Mouse (Mus musculus) kidney, adult 2 months (tissue): ENCODE data around the gene Sorcs2. TPM values are rescaled to one million over a fixed set of nuclear protein-coding genes. Genes with fewer than 3 reads are reported as not detected.

ENCODE experiments used
- DNase-seq: peaks from one replicate; pipeline ENCODE4 v3.0.0; 2021
- H3K27ac ChIP-seq: fragments of 200-500 bp; 2 replicates; pipeline ENCODE4 v1.5.1; 2012; ENCODE audit warnings: low read depth, low read length, control low read depth, inconsistent platforms; ENCODE audit not compliant: insufficient read depth
- H3K27me3 ChIP-seq: fragments of 200-500 bp; replicated peaks from 2 replicates; pipeline ENCODE4 v1.6.1; 2012; ENCODE audit warnings: mild to moderate bottlenecking, moderate library complexity, low read length, inconsistent platforms; ENCODE audit not compliant: control insufficient read depth, insufficient read depth
- H3K36me3 ChIP-seq: fragments of 200-500 bp; 2 replicates; pipeline ENCODE4 v1.6.1; 2012; ENCODE audit warnings: mild to moderate bottlenecking, moderate library complexity, low read length, inconsistent platforms; ENCODE audit not compliant: control insufficient read depth, insufficient read depth
- H3K4me1 ChIP-seq: fragments of 200-500 bp; 2 replicates; pipeline ENCODE4 v1.6.1; 2011; ENCODE audit warnings: low read length; ENCODE audit not compliant: control insufficient read depth, insufficient read depth
- H3K4me3 ChIP-seq: fragments of 200-500 bp; 2 replicates; pipeline ENCODE4 v1.5.1; 2011; ENCODE audit warnings: mild to moderate bottlenecking, low read depth, low read length, control low read depth; ENCODE audit not compliant: insufficient read depth
- CTCF ChIP-seq: fragments of 200-500 bp; conservative IDR thresholded peaks from 2 replicates; pipeline ENCODE4 v1.5.1; 2011; ENCODE audit warnings: low read depth, mild to moderate bottlenecking, control low read depth, low read length, moderate library complexity, mixed read lengths; ENCODE audit not compliant: insufficient read depth, insufficient read length
- POLR2A ChIP-seq: fragments of 200-500 bp; IDR thresholded peaks from one replicate; pipeline ENCODE4 v1.6.1; 2011; ENCODE audit warnings: low read depth, low read length, control low read depth
- WGBS: fragments of 180-500 bp; shearing (Covaris S2); methylation state at CpG from one replicate; pipeline ENCODE4 v1.1.7; 2018; 5-methylcytosine and 5-hydroxymethylcytosine counted together
- polyA plus RNA-seq: library from polyadenylated mRNA; depleted of rRNA; stranded (reverse); fragments of >200 nt; gene quantifications from 2 replicates; pipeline ENCODE4 v1.2.3, GENCODE M21; 2012

Gene Sorcs2
- polyA plus RNA-seq, 1 experiment: 1.9 TPM

DNA sequence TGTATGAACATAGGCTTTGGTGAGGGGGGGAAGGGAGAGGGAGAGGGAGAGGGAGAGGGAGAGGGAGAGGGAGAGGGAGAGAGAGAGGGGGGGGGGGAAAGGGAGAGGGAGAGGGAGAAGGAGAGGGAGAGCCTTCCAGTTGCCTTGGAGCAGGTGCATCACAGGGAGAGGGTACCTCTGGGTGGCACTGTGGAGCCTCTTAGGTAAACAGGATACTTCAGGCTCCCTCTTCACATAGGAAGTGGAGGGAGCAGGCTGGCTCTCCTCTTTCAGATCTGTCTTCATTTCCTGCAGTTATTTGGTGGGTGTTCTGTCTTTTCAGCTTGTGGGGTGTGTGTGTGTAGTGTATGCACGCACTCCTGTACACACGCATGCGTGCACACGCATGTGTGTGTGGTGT lies 256.8 kb downstream of the Sorcs2 start:
- Histone ChIP-seq H3K36me3 (no peaks in the 10 kb centered on the region), H3K27ac (no peak overlapping the region), H3K4me3 (no peak overlapping the region), H3K27me3 (no peaks in the 10 kb centered on the region), H3K4me1 (no peaks in the 10 kb centered on the region)
- WGBS: 91% methylated on average over 4 of the region's 4 CpGs
- TF ChIP-seq CTCF: peak; percentile 58
- TF ChIP-seq POLR2A: no peak
- peak; percentile 41 for DNase-seq

DNA sequence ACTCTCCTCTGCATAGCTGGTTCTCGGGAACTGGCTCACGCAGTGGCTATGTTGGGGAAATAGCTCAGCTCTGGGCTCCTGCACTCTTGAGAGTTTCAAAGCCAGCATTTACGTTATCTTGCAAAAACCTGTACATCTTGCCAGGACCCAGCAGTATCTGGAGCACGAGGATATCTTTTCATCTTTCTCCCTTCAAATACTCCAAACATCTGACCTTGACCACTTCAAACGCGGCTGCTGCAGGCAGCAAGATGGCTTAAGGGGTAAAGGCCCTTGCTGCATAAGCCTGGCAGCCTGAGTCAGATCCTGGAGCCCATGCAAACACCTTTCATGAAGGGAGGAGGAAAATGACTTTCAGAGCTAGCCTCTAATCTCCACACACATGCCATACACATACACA lies 258.2 kb downstream of the Sorcs2 start:
- no peak overlapping the region for H3K27ac ChIP-seq
- H3K36me3 ChIP-seq: no peaks in the 10 kb centered on the region
- no peak overlapping the region for H3K4me3 ChIP-seq
- WGBS: 75% methylated on average over 6 of the region's 6 CpGs
- H3K27me3 ChIP-seq: no peaks in the 10 kb centered on the region
- H3K4me1 ChIP-seq: no peaks in the 10 kb centered on the region
- no peak for DNase-seq
- TF ChIP-seq POLR2A (no peak), CTCF (no peak)

DNA sequence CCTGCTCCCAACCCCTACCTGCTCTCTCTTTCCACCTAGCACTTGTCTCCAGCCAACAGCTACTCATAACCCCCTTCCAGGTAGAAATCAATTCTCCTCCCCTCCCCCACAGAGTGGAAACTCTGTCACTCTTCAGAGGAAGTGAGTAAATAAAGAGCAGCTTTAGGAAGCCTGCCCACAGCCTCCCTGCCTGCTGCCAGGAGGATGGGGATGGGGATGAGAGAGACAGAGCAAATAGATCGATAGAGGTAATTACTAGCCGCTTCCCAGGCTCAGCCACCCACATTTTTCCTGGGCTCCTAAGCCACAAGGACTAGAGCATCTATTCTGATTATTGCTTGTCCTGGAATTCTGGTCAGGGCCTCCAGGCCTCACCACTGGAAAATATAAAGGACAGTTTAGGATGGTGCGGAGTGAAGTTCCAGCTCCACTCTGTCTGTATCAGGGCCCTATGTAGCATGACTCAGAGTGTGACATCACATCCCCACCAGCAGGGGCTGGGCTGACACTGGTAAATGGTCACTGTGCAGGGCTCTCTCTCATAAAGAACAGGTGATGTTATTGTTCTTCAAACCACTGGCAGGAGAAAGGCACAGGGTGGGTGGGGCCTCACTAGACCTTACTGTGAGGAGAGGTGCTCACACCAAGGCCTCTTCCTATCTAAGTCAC lies 261.9 kb downstream of the Sorcs2 start:
- DNase-seq: no peak
- Histone ChIP-seq H3K4me3 (no peak overlapping the region), H3K27me3 (no peaks in the 10 kb centered on the region), H3K4me1 (no peaks in the 10 kb centered on the region), H3K36me3 (no peaks in the 10 kb centered on the region), H3K27ac (no peak overlapping the region)
- WGBS: 86% methylated on average over 3 of the region's 3 CpGs
- TF ChIP-seq POLR2A: no peak
- no peak for TF ChIP-seq CTCF

DNA sequence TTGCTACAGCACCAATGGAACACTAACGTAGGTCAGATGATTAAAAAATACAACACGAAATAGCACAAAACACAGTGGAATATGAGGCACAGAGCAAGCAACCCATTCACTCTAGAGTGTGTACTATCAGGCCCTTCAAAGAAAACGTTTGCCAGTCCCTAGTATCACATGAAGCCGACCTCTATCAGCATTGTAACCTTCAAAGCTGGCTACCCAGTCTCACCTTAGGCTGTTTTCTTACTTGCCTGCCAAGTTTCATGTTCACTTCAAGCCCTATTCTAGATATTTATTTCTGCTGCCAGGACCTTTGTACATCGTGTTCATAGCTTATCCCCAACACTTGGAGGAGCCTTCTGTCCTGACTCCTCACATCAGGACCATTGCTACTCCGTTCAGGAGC lies 263.6 kb downstream of the Sorcs2 start:
- H3K36me3 ChIP-seq: no peaks in the 10 kb centered on the region
- no peaks in the 10 kb centered on the region for H3K27me3 ChIP-seq
- no peak overlapping the region for H3K27ac ChIP-seq
- TF ChIP-seq POLR2A: no peak
- TF ChIP-seq CTCF: no peak
- DNase-seq: no peak
- no peak overlapping the region for H3K4me3 ChIP-seq
- H3K4me1 ChIP-seq: no peaks in the 10 kb centered on the region
- WGBS: 67% methylated on average over 6 of the region's 6 CpGs

DNA sequence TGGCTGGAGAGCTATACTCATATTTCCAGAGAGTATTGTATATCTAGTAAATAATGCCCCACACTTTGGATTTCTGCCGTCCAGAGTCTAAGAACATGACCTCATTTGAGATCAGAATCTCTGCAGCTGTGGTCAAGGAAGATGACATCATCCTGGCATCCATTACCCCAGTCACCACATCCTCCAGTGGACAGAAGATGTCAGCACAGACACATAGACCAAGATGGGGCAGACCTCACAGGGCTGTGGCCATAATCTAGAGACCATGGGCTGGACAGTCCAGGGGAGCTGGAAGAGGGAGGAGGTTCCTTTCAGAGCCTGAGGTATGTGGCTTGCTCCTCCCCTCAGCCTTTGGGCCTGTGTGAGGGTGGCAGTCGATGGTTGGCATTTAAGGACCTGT lies 264.0 kb downstream of the Sorcs2 start:
- H3K4me3 ChIP-seq: no peak overlapping the region
- no peaks in the 10 kb centered on the region for H3K36me3 ChIP-seq
- no peaks in the 10 kb centered on the region for H3K4me1 ChIP-seq
- H3K27ac ChIP-seq: no peak overlapping the region
- TF ChIP-seq POLR2A (no peak), CTCF (no peak)
- WGBS: 45% methylated on average over 2 of the region's 2 CpGs
- no peak for DNase-seq
- H3K27me3 ChIP-seq: no peaks in the 10 kb centered on the region

DNA sequence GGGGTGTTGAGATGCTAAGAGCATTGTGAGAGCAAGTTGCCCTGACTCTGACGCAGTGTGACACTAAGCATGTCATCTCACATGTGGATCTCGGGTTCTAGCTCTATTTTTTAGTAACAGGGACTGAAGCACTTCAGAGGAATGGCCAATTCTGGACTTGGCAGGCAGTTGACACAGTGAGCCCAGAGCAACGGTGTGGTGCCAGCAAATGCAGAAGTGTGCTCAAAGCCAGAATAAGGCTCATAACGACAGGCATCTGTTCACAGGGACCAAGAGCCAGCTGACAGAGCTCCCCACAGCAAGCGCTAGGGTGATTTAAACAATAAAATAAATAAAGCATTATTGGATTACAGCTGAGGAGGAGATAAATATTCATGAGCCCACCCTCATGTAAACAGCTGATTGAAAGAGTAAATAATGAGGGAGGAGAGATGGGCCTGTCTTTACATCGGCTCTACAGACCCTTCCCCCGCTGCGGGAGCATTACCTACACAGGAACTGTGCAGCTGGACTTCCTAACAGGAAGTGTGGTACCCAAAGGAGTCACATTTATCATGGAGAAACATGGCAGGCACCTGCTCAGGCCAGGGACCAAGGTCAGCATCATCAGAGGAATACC lies 267.4 kb downstream of the Sorcs2 start:
- 57% methylated on average over 8 of the region's 8 CpGs for WGBS
- TF ChIP-seq CTCF (no peak), POLR2A (no peak)
- DNase-seq: no peak
- no peak overlapping the region for H3K27ac ChIP-seq
- H3K4me1 ChIP-seq: no peaks in the 10 kb centered on the region
- no peak overlapping the region for H3K4me3 ChIP-seq
- no peaks in the 10 kb centered on the region for H3K36me3 ChIP-seq
- no peaks in the 10 kb centered on the region for H3K27me3 ChIP-seq

DNA sequence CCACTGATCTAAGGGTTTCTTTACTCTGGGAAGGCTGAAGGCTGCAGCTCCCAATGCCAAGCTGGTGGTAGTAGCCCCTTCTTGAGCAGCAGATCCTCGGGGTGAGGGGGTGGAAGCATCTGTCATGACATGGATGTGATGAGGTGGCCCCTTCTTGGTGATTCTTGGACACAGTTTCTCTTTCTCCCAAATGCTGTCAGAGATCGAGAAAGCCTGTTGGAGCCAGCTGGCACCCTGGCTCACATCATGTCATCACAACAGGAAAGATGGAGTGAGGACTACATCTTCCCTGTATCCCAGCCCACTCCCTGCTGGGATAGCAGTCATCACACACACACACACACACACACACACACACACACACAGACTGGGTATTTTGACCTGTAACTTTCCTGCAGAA lies 268.3 kb downstream of the Sorcs2 start:
- Histone ChIP-seq H3K36me3 (no peaks in the 10 kb centered on the region), H3K27ac (no peak overlapping the region), H3K4me1 (no peaks in the 10 kb centered on the region), H3K27me3 (no peaks in the 10 kb centered on the region), H3K4me3 (no peak overlapping the region)
- TF ChIP-seq CTCF (no peak), POLR2A (no peak)
- WGBS: 73% methylated on average over 2 of the region's 2 CpGs
- DNase-seq: no peak
